8 mouse cellular contexts compared by ENCODE assay signal in genomic region chr8:83956789-83957188, GRCm38 (mm10). TPM values are rescaled to one million over a fixed set of nuclear protein-coding genes. Genes with fewer than 3 reads are reported as not detected.
A peak's percentile ranks its signal among the peaks of the same experiment; 100 is the strongest.
DNase-seq lines count a peak whose midpoint lies in the region; ATAC-seq and TF ChIP-seq lines count a peak whose summit lies in the region.

No protein-coding gene starts in this region.

- no peak overlapping the region for H3K4me3 ChIP-seq in lung, postnatal 0 days (ENCODE audit: low read depth, low read length)

- no peak for TF ChIP-seq EP300 in lung, postnatal 0 days (IDR thresholded peaks at IDR 0.05)

- H3K9me3 ChIP-seq in lung, postnatal 0 days (ENCODE audit: low read length), result no peaks in the 10 kb centered on the region

- no peak overlapping the region for H3K9ac ChIP-seq in lung, postnatal 0 days (replicated peaks; ENCODE audit: low read depth)

- H3K4me1 ChIP-seq in lung, postnatal 0 days (ENCODE audit: insufficient read depth, low read depth, low read length), result no peaks in the 10 kb centered on the region; the same call in 1 of the 2 replicates

- no peaks in the 10 kb centered on the region for H3K36me3 ChIP-seq in lung, postnatal 0 days (ENCODE audit: insufficient read depth, low read length)

- 8% methylated on average over 1 of the region's 1 CpGs for WGBS in lung, postnatal 0 days

- no peaks in the 10 kb centered on the region for H3K27me3 ChIP-seq in lung, postnatal 0 days (replicated peaks; ENCODE audit: insufficient read depth, low read length)

- peak; percentile 57 for TF ChIP-seq CTCF in lung, postnatal 0 days (IDR thresholded peaks at IDR 0.05)

- no peak overlapping the region for H3K27ac ChIP-seq in lung, postnatal 0 days (ENCODE audit: low read length)

- no peak overlapping the region for H3K4me2 ChIP-seq in lung, postnatal 0 days (replicated peaks; ENCODE audit: low read depth, low read length)

- DNase-seq in kidney, postnatal 10 days, result peak; percentile 29
- DNase-seq in kidney, postnatal 25 days, result no peak
- peak; percentile 74 for DNase-seq in ZHBTc4 (ENCODE audit: low read depth, low spot score)
- DNase-seq in lung, postnatal 0 days (ENCODE audit: low spot score), result peak; percentile 72
- no peak for DNase-seq in Muller cell, postnatal 12 days (ENCODE audit: inconsistent ontology term)
- no peak for DNase-seq in cerebellum, adult 9-10 months
- DNase-seq in layer of hippocampus, adult 18-20 months (ENCODE audit: low spot score in 2 of 2), result no peak

- peak; percentile 52 for ATAC-seq in granulocyte monocyte progenitor cell, adult 5-6 weeks (replicated peaks; ENCODE audit: poor library complexity, severe bottlenecking)
- ATAC-seq in lung, postnatal 0 days, result no peak

RNA-seq across cellular contexts. Expression of gene Asf1b, which starts 1.5 kb away (rescaled TPM):
- total RNA-seq in granulocyte monocyte progenitor cell, adult 5-6 weeks (2014; fragmentation: Nextera tagmentation), result 36.8 and 53.8 TPM in 2 replicates
- total RNA-seq in granulocyte monocyte progenitor cell, adult 5-6 weeks (2017), result 29.8 and 33.2 TPM in 2 replicates
- polyA plus RNA-seq in lung, postnatal 0 days (2015; fragmentation: Nextera tagmentation; extraction: Ambion mirVana), result 7.1 and 8.0 TPM in 2 replicates
- total RNA-seq in layer of hippocampus, adult 18-20 months (2021), result under 1 TPM; 0.36 to 0.47 TPM

RNA-seq across cellular contexts. Expression of gene Gm10644, which starts 1.8 kb away (rescaled TPM):
- not detected in 2 replicates for total RNA-seq in granulocyte monocyte progenitor cell, adult 5-6 weeks (2014; fragmentation: Nextera tagmentation)
- total RNA-seq in granulocyte monocyte progenitor cell, adult 5-6 weeks (2017), result not detected in 2 replicates
- polyA plus RNA-seq in lung, postnatal 0 days (2015; fragmentation: Nextera tagmentation; extraction: Ambion mirVana), result 0.12 and 0.36 TPM in 2 replicates
- under 1 TPM; 0.68 to 0.72 TPM for total RNA-seq in layer of hippocampus, adult 18-20 months (2021)

RNA-seq across cellular contexts. Expression of gene Prkaca, which starts 16.0 kb away (rescaled TPM):
- 36.4 and 39.3 TPM in 2 replicates for total RNA-seq in granulocyte monocyte progenitor cell, adult 5-6 weeks (2014; fragmentation: Nextera tagmentation)
- total RNA-seq in granulocyte monocyte progenitor cell, adult 5-6 weeks (2017), result 18.2 and 20.3 TPM in 2 replicates
- 93.8 and 94.9 TPM in 2 replicates for polyA plus RNA-seq in lung, postnatal 0 days (2015; fragmentation: Nextera tagmentation; extraction: Ambion mirVana)
- total RNA-seq in layer of hippocampus, adult 18-20 months (2021), result 100 to 1,000 TPM; 274 to 277 TPM

RNA-seq across cellular contexts. Expression of gene Samd1, which starts 40.7 kb away (rescaled TPM):
- total RNA-seq in granulocyte monocyte progenitor cell, adult 5-6 weeks (2014; fragmentation: Nextera tagmentation), result 58.8 and 66.1 TPM in 2 replicates
- 37.5 and 60.0 TPM in 2 replicates for total RNA-seq in granulocyte monocyte progenitor cell, adult 5-6 weeks (2017)
- 5.3 and 5.6 TPM in 2 replicates for polyA plus RNA-seq in lung, postnatal 0 days (2015; fragmentation: Nextera tagmentation; extraction: Ambion mirVana)
- 10 to 100 TPM; 42.1 to 44.4 TPM for total RNA-seq in layer of hippocampus, adult 18-20 months (2021)

RNA-seq across cellular contexts. Expression of gene 1700067K01Rik, which starts 44.5 kb away (rescaled TPM):
- 2.3 TPM in 1 of 2 replicates, not detected in the other for total RNA-seq in granulocyte monocyte progenitor cell, adult 5-6 weeks (2014; fragmentation: Nextera tagmentation)
- not detected in 2 replicates for total RNA-seq in granulocyte monocyte progenitor cell, adult 5-6 weeks (2017)
- 0.63 and 1.0 TPM in 2 replicates for polyA plus RNA-seq in lung, postnatal 0 days (2015; fragmentation: Nextera tagmentation; extraction: Ambion mirVana)
- total RNA-seq in layer of hippocampus, adult 18-20 months (2021), result under 1 TPM; 0.50 to 0.61 TPM

Comparison
In these comparisons a context has a peak if more than half of its experiments do, and no peak if none do; other contexts are left out.
1. DNase-seq: peak in kidney, postnatal 10 days (single experiment), ZHBTc4 (single experiment) and lung, postnatal 0 days (single experiment); none in kidney, postnatal 25 days (0 of 2), Muller cell, postnatal 12 days (single experiment), cerebellum, adult 9-10 months (single experiment) and layer of hippocampus, adult 18-20 months (0 of 2).
2. RNA of gene Asf1b, which starts 1.5 kb away (total RNA-seq): 29.8 to 53.8 TPM in granulocyte monocyte progenitor cell, adult 5-6 weeks; 0.36 to 0.47 TPM in layer of hippocampus, adult 18-20 months; every median in the first group is over 10 times any median in the second.
3. RNA of gene Prkaca, which starts 16.0 kb away (total RNA-seq): 274 to 277 TPM in layer of hippocampus, adult 18-20 months; 18.2 to 39.3 TPM in granulocyte monocyte progenitor cell, adult 5-6 weeks; every median in the first group is over 4 times any median in the second.